Mouse (Mus musculus): Measurements from ENCODE around the gene Spag16. TPM values are rescaled to one million over a fixed set of nuclear protein-coding genes. Genes with fewer than 3 reads are reported as not detected.
"Not testable (repeated sequence)": the region's sequence is repeated elsewhere in the genome, so short reads cannot be mapped to it uniquely, and the experiment has no call there.

The Spag16 gene
- polyA plus RNA-seq, 1 experiment: 4.5 TPM

DNA sequence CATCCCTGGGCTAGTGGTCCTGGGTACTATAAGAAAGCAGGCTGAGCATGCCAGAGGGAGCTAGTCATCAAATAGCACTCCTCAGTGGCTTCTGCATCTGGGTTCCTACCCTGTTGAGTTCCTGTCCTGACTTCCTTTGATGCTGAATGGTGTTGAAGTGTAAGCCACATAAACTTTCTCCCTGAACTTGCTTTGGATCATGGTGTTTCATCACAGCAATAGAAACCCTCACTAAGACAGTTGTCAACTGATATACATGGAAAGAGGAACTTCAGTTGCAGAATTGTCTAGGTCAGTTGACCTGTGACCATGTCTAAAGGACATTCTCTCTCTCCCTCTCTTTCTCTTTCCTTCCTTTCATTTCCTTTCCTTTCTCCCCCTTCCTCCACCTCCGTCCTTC, 3.8 kb downstream of the Spag16 start:
- Histone ChIP-seq H3K4me3 (replicated peaks; ENCODE audit: extremely low read depth, low read depth, low read length) (no peak overlapping the region), H3K4me1 (ENCODE audit: control insufficient read depth, insufficient read depth, low read length) (no peaks in the 10 kb centered on the region)
- DNase-seq: no peak
- no peak for TF ChIP-seq POLR2A (IDR thresholded peaks at IDR 0.05; ENCODE audit: borderline replicate concordance, extremely low read depth, low read depth, low read length)
- WGBS: 38% methylated on average over 1 of the region's 1 CpGs

DNA sequence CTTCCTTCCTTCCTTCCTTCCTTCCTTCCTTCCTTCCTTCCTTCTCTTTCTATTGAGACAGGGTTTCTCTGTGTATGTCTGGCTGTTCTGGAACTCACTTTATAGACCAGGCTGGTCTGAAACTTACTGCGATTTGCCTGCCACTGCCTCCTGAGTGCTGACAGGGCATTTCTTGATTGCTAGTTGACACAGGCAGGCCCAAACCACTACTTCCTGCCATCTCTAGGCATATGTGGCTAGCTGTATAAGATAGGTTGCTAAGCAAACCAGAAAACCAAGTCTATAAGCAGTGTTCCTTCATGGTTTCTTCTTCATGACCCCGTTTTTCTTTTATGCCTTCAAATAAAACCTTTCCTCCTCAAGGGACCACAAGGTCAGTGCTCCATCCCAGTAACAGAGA, 4.2 kb downstream of the Spag16 start:
- no peak for DNase-seq
- WGBS: 79% methylated on average over 2 of the region's 2 CpGs
- H3K4me3 ChIP-seq (replicated peaks; ENCODE audit: extremely low read depth, low read depth, low read length): no peak overlapping the region
- H3K4me1 ChIP-seq (ENCODE audit: control insufficient read depth, insufficient read depth, low read length): no peaks in the 10 kb centered on the region
- TF ChIP-seq POLR2A (IDR thresholded peaks at IDR 0.05; ENCODE audit: borderline replicate concordance, extremely low read depth, low read depth, low read length) (no peak), CTCF (IDR thresholded peaks at IDR 0.05; ENCODE audit: insufficient read depth, low read length) (no peak)

DNA sequence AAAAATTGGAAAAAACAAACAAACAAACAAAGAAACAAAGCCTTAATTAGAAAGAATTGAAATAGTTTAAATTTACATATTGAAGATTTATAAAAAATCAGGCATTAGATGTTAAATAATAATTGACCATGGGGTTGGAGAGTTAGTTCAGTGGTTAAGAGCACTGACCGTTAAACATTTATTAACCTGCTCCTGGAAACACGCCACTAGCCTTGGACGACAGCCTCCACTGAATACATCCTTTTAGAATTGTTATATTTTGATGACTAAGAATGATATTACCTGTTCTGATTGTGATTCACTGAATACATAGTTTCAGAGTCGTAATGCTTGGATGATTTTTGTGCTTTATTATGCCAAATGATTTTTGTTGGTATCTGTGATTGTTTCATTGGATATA, 6.7 kb downstream of the Spag16 start:
- 78% methylated on average over 4 of the region's 4 CpGs for WGBS
- not testable (repeated sequence) for DNase-seq; H3K4me3 ChIP-seq (replicated peaks; ENCODE audit: extremely low read depth, low read depth, low read length); H3K4me1 ChIP-seq (ENCODE audit: control insufficient read depth, insufficient read depth, low read length)

DNA sequence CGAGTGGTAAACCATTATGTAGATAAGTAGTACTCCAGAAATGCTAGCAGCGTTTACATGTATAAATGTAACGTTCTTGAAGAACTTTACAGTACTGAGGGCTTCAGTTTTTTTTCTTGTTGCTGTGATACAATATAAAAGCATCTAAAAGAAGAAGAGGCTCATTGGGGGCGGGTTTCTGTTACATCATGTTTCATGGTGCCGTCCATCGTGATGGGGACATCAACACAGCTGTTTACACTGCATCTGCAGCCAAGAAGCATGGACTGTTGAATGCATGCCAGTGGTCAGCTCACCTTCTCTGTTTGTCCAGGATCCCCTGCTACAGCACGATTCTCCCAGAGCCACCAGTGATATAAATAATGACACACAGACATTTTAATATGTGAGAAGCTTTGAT, 26.7 kb downstream of the Spag16 start:
- no peak for DNase-seq
- no peak for TF ChIP-seq POLR2A (IDR thresholded peaks at IDR 0.05; ENCODE audit: borderline replicate concordance, extremely low read depth, low read depth, low read length)
- H3K4me1 ChIP-seq (ENCODE audit: control insufficient read depth, insufficient read depth, low read length): no peaks in the 10 kb centered on the region
- 53% methylated on average over 7 of the region's 7 CpGs for WGBS
- no peak overlapping the region for H3K4me3 ChIP-seq (replicated peaks; ENCODE audit: extremely low read depth, low read depth, low read length)

- H3K4me1 ChIP-seq (ENCODE audit: control insufficient read depth, insufficient read depth, low read length): no peaks in the 10 kb centered on the region
- DNase-seq: no peak
- H3K4me3 ChIP-seq (replicated peaks; ENCODE audit: extremely low read depth, low read depth, low read length): no peak overlapping the region
- TF ChIP-seq POLR2A (IDR thresholded peaks at IDR 0.05; ENCODE audit: borderline replicate concordance, extremely low read depth, low read depth, low read length) (no peak), CTCF (IDR thresholded peaks at IDR 0.05; ENCODE audit: insufficient read depth, low read length) (no peak)
- WGBS: 83% methylated on average over 4 of the region's 4 CpGs
Measured at GRCm38 (mm10) chr1:69867776-69868175, 41.0 kb downstream of the Spag16 start.

DNA sequence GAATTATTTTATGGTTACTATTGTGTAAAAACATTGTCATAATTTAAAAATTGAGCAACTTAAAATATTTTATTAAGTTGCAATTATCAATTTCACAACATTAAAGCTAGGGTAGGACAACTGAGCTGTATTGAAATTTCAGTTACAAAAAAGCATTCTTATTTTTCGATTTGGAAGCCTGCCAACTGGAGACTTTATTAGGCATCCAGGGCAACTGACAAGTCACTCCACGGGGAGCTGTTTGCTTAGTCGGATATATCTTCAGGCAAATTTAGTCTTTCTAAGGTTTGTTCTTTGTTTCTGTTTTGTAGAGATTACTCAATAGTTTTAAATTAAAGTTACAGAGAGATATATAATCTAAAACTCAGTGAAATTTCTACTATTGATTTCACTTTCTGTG, 129.8 kb downstream of the Spag16 start:
- Histone ChIP-seq H3K4me3 (replicated peaks; ENCODE audit: extremely low read depth, low read depth, low read length) (no peak overlapping the region), H3K4me1 (ENCODE audit: control insufficient read depth, insufficient read depth, low read length) (no peaks in the 10 kb centered on the region)
- TF ChIP-seq CTCF (IDR thresholded peaks at IDR 0.05; ENCODE audit: insufficient read depth, low read length) (no peak), POLR2A (IDR thresholded peaks at IDR 0.05; ENCODE audit: borderline replicate concordance, extremely low read depth, low read depth, low read length) (no peak)
- 35% methylated on average over 3 of the region's 3 CpGs for WGBS
- no peak for DNase-seq

DNA sequence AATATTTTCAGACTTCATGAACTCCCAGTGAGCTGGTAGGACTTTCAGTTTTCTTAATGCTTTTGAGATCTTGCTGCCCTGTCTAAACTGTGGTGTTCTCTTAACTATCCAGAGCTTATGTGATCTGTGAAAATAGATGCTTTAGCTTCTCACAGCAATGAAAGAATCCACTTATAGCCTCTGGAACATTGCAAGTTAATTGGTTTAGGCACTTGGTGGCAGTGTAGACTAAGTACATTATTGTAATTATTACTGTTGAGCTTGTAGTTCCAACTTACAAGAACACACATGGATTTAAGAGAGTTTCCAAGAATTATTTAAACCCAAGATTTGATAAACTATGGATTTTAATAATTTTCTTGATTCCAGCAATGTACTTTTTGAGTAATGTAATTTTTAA, 170.1 kb downstream of the Spag16 start:
- Histone ChIP-seq H3K4me3 (replicated peaks; ENCODE audit: extremely low read depth, low read depth, low read length) (no peak overlapping the region), H3K4me1 (ENCODE audit: control insufficient read depth, insufficient read depth, low read length) (no peaks in the 10 kb centered on the region)
- DNase-seq: no peak
- TF ChIP-seq CTCF (IDR thresholded peaks at IDR 0.05; ENCODE audit: insufficient read depth, low read length) (no peak), POLR2A (IDR thresholded peaks at IDR 0.05; ENCODE audit: borderline replicate concordance, extremely low read depth, low read depth, low read length) (no peak)

- Histone ChIP-seq H3K4me1 (ENCODE audit: control insufficient read depth, insufficient read depth, low read length) (no peaks in the 10 kb centered on the region), H3K4me3 (replicated peaks; ENCODE audit: extremely low read depth, low read depth, low read length) (no peak overlapping the region)
- TF ChIP-seq CTCF (IDR thresholded peaks at IDR 0.05; ENCODE audit: insufficient read depth, low read length) (no peak), POLR2A (IDR thresholded peaks at IDR 0.05; ENCODE audit: borderline replicate concordance, extremely low read depth, low read depth, low read length) (no peak)
- DNase-seq: no peak
- WGBS: 75% methylated on average over 3 of the region's 3 CpGs
Measured at GRCm38 (mm10) chr1:70012991-70013390, 186.2 kb downstream of the Spag16 start.

GRCm38 (mm10) chr1:70037384-70037783, 210.6 kb downstream of the Spag16 start:
- TF ChIP-seq POLR2A (IDR thresholded peaks at IDR 0.05; ENCODE audit: borderline replicate concordance, extremely low read depth, low read depth, low read length): no peak
- TF ChIP-seq CTCF (IDR thresholded peaks at IDR 0.05; ENCODE audit: insufficient read depth, low read length): no peak
- Histone ChIP-seq H3K4me3 (replicated peaks; ENCODE audit: extremely low read depth, low read depth, low read length) (no peak overlapping the region), H3K4me1 (ENCODE audit: control insufficient read depth, insufficient read depth, low read length) (no peaks in the 10 kb centered on the region)
- WGBS: 74% methylated on average over 3 of the region's 3 CpGs
- no peak for DNase-seq

- DNase-seq: no peak
- Histone ChIP-seq H3K4me3 (replicated peaks; ENCODE audit: extremely low read depth, low read depth, low read length) (no peak overlapping the region), H3K4me1 (ENCODE audit: control insufficient read depth, insufficient read depth, low read length) (no peaks in the 10 kb centered on the region)
- TF ChIP-seq CTCF (IDR thresholded peaks at IDR 0.05; ENCODE audit: insufficient read depth, low read length): no peak
- no peak for TF ChIP-seq POLR2A (IDR thresholded peaks at IDR 0.05; ENCODE audit: borderline replicate concordance, extremely low read depth, low read depth, low read length)
- WGBS: 31% methylated on average over 1 of the region's 1 CpGs
Measured at GRCm38 (mm10) chr1:70067404-70067803, 240.6 kb downstream of the Spag16 start.

DNA sequence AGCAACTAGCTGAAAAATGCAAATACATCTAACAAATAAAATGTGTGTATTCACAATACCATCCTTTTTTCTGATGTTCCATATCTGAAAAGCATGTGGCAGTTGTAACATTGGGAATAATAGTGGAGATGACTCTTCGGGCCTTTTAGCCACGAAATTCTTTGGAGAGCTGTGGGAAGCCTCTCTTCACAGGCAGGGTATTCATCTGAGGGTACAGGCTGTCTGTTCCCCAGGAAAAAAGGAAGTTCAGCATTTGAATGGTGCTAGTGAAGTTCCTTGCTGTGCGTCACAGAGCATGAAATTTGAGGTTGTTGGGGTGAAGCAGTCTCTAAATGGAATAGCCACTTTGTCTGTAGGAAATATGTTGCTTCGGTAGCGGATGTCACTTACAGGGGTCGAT, 246.7 kb downstream of the Spag16 start:
- WGBS: 71% methylated on average over 6 of the region's 6 CpGs
- Histone ChIP-seq H3K4me1 (ENCODE audit: control insufficient read depth, insufficient read depth, low read length) (no peaks in the 10 kb centered on the region), H3K4me3 (replicated peaks; ENCODE audit: extremely low read depth, low read depth, low read length) (no peak overlapping the region)
- no peak for DNase-seq
- TF ChIP-seq CTCF (IDR thresholded peaks at IDR 0.05; ENCODE audit: insufficient read depth, low read length) (no peak), POLR2A (IDR thresholded peaks at IDR 0.05; ENCODE audit: borderline replicate concordance, extremely low read depth, low read depth, low read length) (no peak)
